15 mouse cellular contexts compared by ENCODE assay signal in the genomic region with DNA sequence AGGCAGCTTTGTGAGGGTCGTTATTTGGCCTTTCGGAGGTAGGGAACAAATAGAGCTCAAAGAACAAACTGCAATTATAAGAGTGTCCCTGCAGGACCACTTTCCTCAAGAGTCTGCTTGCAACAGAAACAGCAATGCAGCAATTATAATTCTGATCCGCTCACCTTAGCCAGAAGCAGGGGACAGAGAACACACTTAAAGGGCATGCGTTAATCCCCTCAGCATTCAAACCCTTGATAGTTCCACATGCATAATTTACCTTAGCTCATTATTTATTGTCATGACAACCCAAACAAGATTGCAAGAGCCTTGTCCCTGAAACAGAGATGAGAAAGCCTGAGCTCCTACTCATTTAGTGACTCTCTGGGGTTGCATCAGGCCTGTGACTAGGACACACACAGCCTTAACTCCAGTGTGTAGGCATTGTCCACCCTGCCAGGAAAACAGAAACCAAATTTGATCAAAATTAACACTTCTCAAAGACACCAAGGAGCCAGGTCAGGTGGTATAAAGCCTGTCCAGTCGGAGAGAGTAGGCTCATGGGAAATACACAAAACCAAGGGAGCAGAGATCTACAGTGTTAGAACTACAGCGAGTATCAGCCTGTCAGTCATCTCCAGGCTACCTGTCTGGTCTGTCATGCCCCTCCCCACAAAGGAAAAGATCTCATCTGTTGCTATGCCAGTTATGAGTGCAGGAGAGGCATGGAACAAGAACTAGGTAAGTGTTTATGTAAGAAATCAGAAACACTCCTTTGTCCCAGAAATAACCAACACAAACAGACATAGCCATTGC.
DNase-seq lines count a peak whose midpoint lies in the region; ATAC-seq and TF ChIP-seq lines count a peak whose summit lies in the region.
"Had no signal": no experiment of that assay in that cellular context is flagged by ENCODE, and none has a peak within 500 bp of the region (broad histone marks: within the 10 kb centered on the region; RNA-seq: fewer than 3 reads in every experiment).

No protein-coding gene starts in this region.

- DNase-seq in adrenal gland, postnatal 14 days: peak; percentile 8
- no peak for DNase-seq in adrenal gland, adult (ENCODE audit: inconsistent age in 2 of 2, low spot score in 1 of 2)
- DNase-seq in limb, embryonic 11.5 days (ENCODE audit: low spot score): peak; percentile 18
- DNase-seq in limb, embryonic 10.5 days (ENCODE audit: low spot score): no peak
- no peak for DNase-seq in forebrain, postnatal 0 days
- no peak for DNase-seq in midbrain, postnatal 0 days (ENCODE audit: low spot score)
- no peak for DNase-seq in frontal cortex, postnatal 25 days (ENCODE audit: low spot score in 2 of 2)
- DNase-seq in kidney, postnatal 4 days: no peak
- DNase-seq: adrenal gland, postnatal 10 days; cerebellum, adult 8-10 months; gastrocnemius, postnatal 36 days; heart, postnatal 36 days had no signal

- 78% methylated on average over 6 of the region's 6 CpGs for WGBS in limb, embryonic 11.5 days
- WGBS in limb, embryonic 10.5 days: 87% methylated on average over 6 of the region's 6 CpGs
- WGBS in forebrain, postnatal 0 days: 42% methylated on average over 6 of the region's 6 CpGs
- 47% methylated on average over 6 of the region's 6 CpGs for WGBS in midbrain, postnatal 0 days

- H3K27me3 ChIP-seq in limb, embryonic 11.5 days (ENCODE audit: control insufficient read depth, insufficient read depth, low read length): no peaks in the 10 kb centered on the region
- no peaks in the 10 kb centered on the region for H3K27me3 ChIP-seq in limb, embryonic 10.5 days (ENCODE audit: low read depth, poor library complexity, severe bottlenecking)
- no peaks in the 10 kb centered on the region for H3K27me3 ChIP-seq in forebrain, postnatal 0 days (ENCODE audit: insufficient read depth, low read length)
- H3K27me3 ChIP-seq in midbrain, postnatal 0 days (ENCODE audit: insufficient read depth, low read length): no peaks in the 10 kb centered on the region
- H3K27me3 ChIP-seq: heart, embryonic 15.5 days had no signal

- H3K4me1 ChIP-seq in limb, embryonic 11.5 days (ENCODE audit: control insufficient read depth, insufficient read depth, low read length): no peaks in the 10 kb centered on the region
- H3K4me1 ChIP-seq in limb, embryonic 10.5 days: peaks cover 12% of the 10 kb centered on the region; the same call in 1 of the 2 replicates
- no peaks in the 10 kb centered on the region for H3K4me1 ChIP-seq in forebrain, postnatal 0 days (ENCODE audit: insufficient read depth)
- H3K4me1 ChIP-seq in midbrain, postnatal 0 days (ENCODE audit: insufficient read depth, low read length): peaks cover 6% of the 10 kb centered on the region; the same call in 1 of the 2 replicates

- no peak overlapping the region for H3K4me2 ChIP-seq in limb, embryonic 11.5 days (ENCODE audit: low read depth, severe bottlenecking)
- no peak overlapping the region for H3K4me2 ChIP-seq in forebrain, postnatal 0 days (ENCODE audit: low read depth)
- no peak overlapping the region for H3K4me2 ChIP-seq in midbrain, postnatal 0 days (ENCODE audit: low read depth, low read length, poor library complexity, severe bottlenecking)
- H3K4me2 ChIP-seq: heart, embryonic 15.5 days had no signal

- no peak for TF ChIP-seq CTCF in forebrain, postnatal 0 days (IDR thresholded peaks at IDR 0.05; ENCODE audit: low read depth)
- TF ChIP-seq CTCF in midbrain, postnatal 0 days (IDR thresholded peaks at IDR 0.05): no peak

- H3K36me3 ChIP-seq in limb, embryonic 11.5 days (ENCODE audit: control insufficient read depth, insufficient read depth, low read length): no peaks in the 10 kb centered on the region
- H3K36me3 ChIP-seq in limb, embryonic 10.5 days: no peaks in the 10 kb centered on the region
- no peaks in the 10 kb centered on the region for H3K36me3 ChIP-seq in forebrain, postnatal 0 days (ENCODE audit: insufficient read depth)
- no peaks in the 10 kb centered on the region for H3K36me3 ChIP-seq in midbrain, postnatal 0 days (ENCODE audit: insufficient read depth, low read length)
- H3K36me3 ChIP-seq: heart, embryonic 15.5 days had no signal

- no peaks in the 10 kb centered on the region for H3K9me3 ChIP-seq in limb, embryonic 11.5 days (ENCODE audit: control insufficient read depth, low read length)
- H3K9me3 ChIP-seq in limb, embryonic 10.5 days (replicated peaks): no peaks in the 10 kb centered on the region
- no peaks in the 10 kb centered on the region for H3K9me3 ChIP-seq in forebrain, postnatal 0 days (ENCODE audit: low read length)
- no peaks in the 10 kb centered on the region for H3K9me3 ChIP-seq in midbrain, postnatal 0 days (ENCODE audit: low read length)
- H3K9me3 ChIP-seq: heart, embryonic 15.5 days had no signal

- H3K9ac ChIP-seq in limb, embryonic 11.5 days (ENCODE audit: low read length): no peak overlapping the region
- no peak overlapping the region for H3K9ac ChIP-seq in forebrain, postnatal 0 days
- H3K9ac ChIP-seq in midbrain, postnatal 0 days (replicated peaks; ENCODE audit: low read length, poor library complexity, severe bottlenecking): no peak overlapping the region
- H3K9ac ChIP-seq: heart, embryonic 15.5 days had no signal

- H3K27ac ChIP-seq in limb, embryonic 11.5 days (replicated peaks; ENCODE audit: low read depth, low read length): no peak overlapping the region
- no peak overlapping the region for H3K27ac ChIP-seq in limb, embryonic 10.5 days
- H3K27ac ChIP-seq in forebrain, postnatal 0 days (ENCODE audit: low read depth, low read length): no peak overlapping the region
- H3K27ac ChIP-seq in midbrain, postnatal 0 days (ENCODE audit: low read depth, low read length): no peak overlapping the region
- H3K27ac ChIP-seq: heart, embryonic 15.5 days had no signal

- H3K4me3 ChIP-seq in limb, embryonic 11.5 days (ENCODE audit: low read depth, low read length): no peak overlapping the region
- H3K4me3 ChIP-seq in limb, embryonic 10.5 days: no peak overlapping the region
- no peak overlapping the region for H3K4me3 ChIP-seq in forebrain, postnatal 0 days (ENCODE audit: low read depth, low read length)
- H3K4me3 ChIP-seq in midbrain, postnatal 0 days (ENCODE audit: low read depth, low read length): no peak overlapping the region
- H3K4me3 ChIP-seq: heart, embryonic 15.5 days had no signal

- no peak for ATAC-seq in limb, embryonic 11.5 days (ENCODE audit: insufficient number of reproducible peaks, low FRiP score, low TSS enrichment, low read depth)
- peak; percentile 43 for ATAC-seq in forebrain, postnatal 0 days
- ATAC-seq in midbrain, postnatal 0 days (ENCODE audit: low FRiP score): peak; percentile 28; the same call in 1 of the 2 replicates
- ATAC-seq: activated CD4-positive, CD25-positive, alpha-beta regulatory T cell, adult 4 months; intestine, postnatal 0 days had no signal

Comparison
In these comparisons a context has a peak if more than half of its experiments do, and no peak if none do; other contexts are left out.
1. DNase-seq: peak in adrenal gland, postnatal 14 days (single experiment) and limb, embryonic 11.5 days (single experiment); none in adrenal gland, adult (0 of 2), limb, embryonic 10.5 days (single experiment), forebrain, postnatal 0 days (single experiment), midbrain, postnatal 0 days (single experiment), frontal cortex, postnatal 25 days (0 of 2) and kidney, postnatal 4 days (0 of 2).